Mouse (Mus musculus) cerebellum, adult 8-10 months (tissue): ENCODE measurements around the gene Icam2.

Experiments used
- DNase-seq: peaks from one replicate; pipeline ENCODE4 v3.0.0; 2022

The Icam2 gene

GRCm38 (mm10) chr11:106390757-106391156, 2.9 kb upstream of the Icam2 start:
- DNase-seq: no peak

- no peak for DNase-seq
These were observed 1.7 kb upstream of the Icam2 start for GRCm38 (mm10) chr11:106389611-106390010.

GRCm38 (mm10) chr11:106387020-106387419, 855 bp downstream of the Icam2 start:
- no peak for DNase-seq

- no peak for DNase-seq
These were observed 1.5 kb downstream of the Icam2 start for GRCm38 (mm10) chr11:106386409-106386808.

GRCm38 (mm10) chr11:106383051-106383790, 4.7 kb downstream of the Icam2 start:
- no peak for DNase-seq

GRCm38 (mm10) chr11:106382424-106382823, 5.5 kb downstream of the Icam2 start:
- no peak for DNase-seq

- no peak for DNase-seq
These were observed 6.0 kb downstream of the Icam2 start for GRCm38 (mm10) chr11:106381883-106382282.

- DNase-seq: no peak
These were observed 6.9 kb downstream of the Icam2 start for GRCm38 (mm10) chr11:106381011-106381410.

- DNase-seq: no peak
These were observed 12.9 kb downstream of the Icam2 start for GRCm38 (mm10) chr11:106374979-106375378.

GRCm38 (mm10) chr11:106374559-106374958, 13.3 kb downstream of the Icam2 start:
- DNase-seq: no peak

- DNase-seq: no peak
These were observed 13.9 kb downstream of the Icam2 start for GRCm38 (mm10) chr11:106373998-106374397.

- peak; percentile 75 for DNase-seq
These were observed 21.6 kb downstream of the Icam2 start for GRCm38 (mm10) chr11:106366316-106366715.

- no peak for DNase-seq
These were observed 22.5 kb downstream of the Icam2 start, which contains the start of gene Prr29 for GRCm38 (mm10) chr11:106365366-106365765. Gene Prr29, plus strand, starts transcription at chr11:106365472.

- no peak for DNase-seq
These were observed 23.2 kb downstream of the Icam2 start for GRCm38 (mm10) chr11:106364712-106365111.

- DNase-seq: no peak
These were observed 28.5 kb downstream of the Icam2 start for GRCm38 (mm10) chr11:106359350-106359749.

GRCm38 (mm10) chr11:106355382-106356128, 32.3 kb downstream of the Icam2 start:
- DNase-seq: peak; percentile 64

- DNase-seq: no peak
These were observed 33.7 kb downstream of the Icam2 start for GRCm38 (mm10) chr11:106354181-106354580.

- no peak for DNase-seq
These were observed 34.7 kb downstream of the Icam2 start, which contains the start of gene Scn4a for GRCm38 (mm10) chr11:106353188-106353587. Gene Scn4a, minus strand, starts transcription at chr11:106353288.

GRCm38 (mm10) chr11:106351941-106352340, 35.9 kb downstream of the Icam2 start:
- no peak for DNase-seq

- DNase-seq: no peak
These were observed 36.6 kb downstream of the Icam2 start for GRCm38 (mm10) chr11:106351253-106351652.

GRCm38 (mm10) chr11:106350853-106351252, 37.0 kb downstream of the Icam2 start:
- no peak for DNase-seq

- DNase-seq: no peak
These were observed 38.1 kb downstream of the Icam2 start for GRCm38 (mm10) chr11:106349772-106350171.

- DNase-seq: no peak
These were observed 43.0 kb downstream of the Icam2 start for GRCm38 (mm10) chr11:106344910-106345309.

GRCm38 (mm10) chr11:106340990-106341520, 46.8 kb downstream of the Icam2 start:
- no peak for DNase-seq
